Mouse (Mus musculus) brain, embryonic 18.5 days (tissue): ENCODE measurements around the gene Pxn.

Experiments used
- DNase-seq: peaks from one replicate; pipeline ENCODE4 v3.0.0-alpha.2; 2012; ENCODE audit warnings: low read depth, low spot score

The Pxn gene

GRCm38 (mm10) chr5:115578922-115579321, 72.4 kb downstream of the Pxn start:
- no peak for DNase-seq

- no peak for DNase-seq
These were observed 72.9 kb downstream of the Pxn start for GRCm38 (mm10) chr5:115579363-115579762.

- no peak for DNase-seq
These were observed 73.9 kb downstream of the Pxn start for GRCm38 (mm10) chr5:115580229-115581001.

DNA sequence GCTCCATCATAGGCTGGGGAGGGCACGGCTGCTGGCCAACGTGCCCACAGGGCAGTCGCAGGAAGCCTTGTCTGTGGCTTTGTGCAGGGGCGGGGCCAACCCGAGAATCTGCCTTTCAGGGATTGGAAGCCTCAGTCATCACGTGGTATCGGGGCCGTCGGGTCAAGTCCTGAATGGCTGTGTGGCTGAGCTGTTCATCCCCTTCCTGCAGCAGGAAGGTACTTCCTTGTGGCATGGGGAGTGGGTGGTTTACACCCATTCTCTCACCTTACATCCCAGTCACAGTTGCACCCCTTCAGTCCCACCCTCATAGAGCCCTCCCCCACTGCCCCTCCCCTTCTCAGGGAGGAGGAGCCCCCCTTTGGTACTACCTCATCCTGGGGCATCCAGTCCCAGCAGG, 75.2 kb downstream of the Pxn start:
- no peak for DNase-seq

GRCm38 (mm10) chr5:115585616-115586015, 79.1 kb downstream of the Pxn start:
- DNase-seq, result no peak

- DNase-seq, result no peak
These were observed 79.7 kb downstream of the Pxn start for GRCm38 (mm10) chr5:115586166-115586565.

DNA sequence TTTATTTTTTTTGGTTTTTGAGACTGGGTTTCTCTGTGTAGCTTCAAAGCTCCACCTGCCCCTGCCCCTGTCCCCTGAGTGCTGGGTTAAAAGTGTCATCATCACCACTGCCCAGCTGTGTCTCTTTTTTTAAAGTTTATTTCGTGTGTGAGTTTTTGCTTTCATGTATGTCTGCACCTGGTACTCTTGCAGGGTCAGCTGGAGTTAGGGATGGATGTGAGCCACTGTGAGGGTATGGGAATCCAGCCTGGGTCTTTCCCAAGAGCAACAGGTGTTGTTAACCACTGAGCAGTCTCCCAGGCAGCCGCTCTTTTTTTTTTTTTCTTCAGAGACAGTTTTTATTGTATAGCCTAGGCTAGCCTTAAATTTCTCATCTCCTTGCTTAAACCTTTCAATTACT, 80.3 kb downstream of the Pxn start:
- no peak for DNase-seq

GRCm38 (mm10) chr5:115591028-115591427, 84.6 kb downstream of the Pxn start:
- no peak for DNase-seq

DNA sequence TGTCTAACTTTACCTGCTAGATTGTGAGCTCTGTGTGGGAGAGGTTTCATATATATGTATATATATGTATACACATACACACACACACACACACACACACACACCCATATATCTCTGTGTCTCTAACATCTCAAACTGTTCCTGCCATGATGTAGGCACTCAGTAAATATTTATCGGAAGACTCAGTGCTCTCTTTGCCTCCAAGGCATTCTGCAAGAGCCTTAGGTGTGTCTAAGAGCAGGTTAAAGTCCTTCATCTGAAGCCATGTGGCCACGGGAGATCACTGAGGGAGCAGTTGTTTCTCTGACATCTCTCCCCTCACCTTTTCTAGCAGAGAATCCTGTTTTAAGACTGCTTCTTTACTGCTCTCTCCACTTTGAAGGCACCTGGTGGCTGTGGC, 85.0 kb downstream of the Pxn start:
- DNase-seq, result no peak

DNA sequence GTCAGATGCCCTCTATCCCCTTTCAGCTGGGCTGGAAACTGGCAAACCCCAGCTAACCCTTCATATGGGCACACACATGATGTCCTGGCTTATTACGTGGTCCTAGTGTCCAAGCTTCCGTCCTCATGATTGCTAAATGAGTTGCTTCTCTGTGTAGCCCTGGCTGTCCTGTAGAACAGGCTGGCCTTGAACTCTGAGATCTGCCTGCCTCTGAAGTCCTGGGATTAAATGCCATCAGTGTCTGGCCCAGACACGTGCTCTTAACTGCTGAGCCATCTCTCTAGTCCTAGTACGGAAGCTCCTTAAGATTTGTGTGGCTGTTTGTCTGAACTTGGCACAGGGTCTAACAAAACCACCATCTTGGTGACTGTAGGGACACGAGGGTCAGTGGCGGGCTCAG, 97.1 kb downstream of the Pxn start:
- no peak for DNase-seq
